Mouse (Mus musculus) urinary bladder, adult 2 months (tissue): ENCODE data around the gene Dcp1b. TPM values are rescaled to one million over a fixed set of nuclear protein-coding genes. Genes with fewer than 3 reads are reported as not detected.
"Not testable (repeated sequence)": the region's sequence is repeated elsewhere in the genome, so short reads cannot be mapped to it uniquely, and the experiment has no call there.

Experiments
- DNase-seq: peaks from one replicate; pipeline ENCODE4 v3.0.0; 2022; ENCODE audit warnings: low spot score
- polyA plus RNA-seq: library from polyadenylated mRNA; depleted of rRNA; stranded (reverse); fragments of >200 nt; gene quantifications from 2 replicates; pipeline ENCODE4 v1.2.3, GENCODE M21; 2012

The Dcp1b gene
- polyA plus RNA-seq, 1 experiment = 18.9 TPM

GRCm38 (mm10) chr6:119194601-119195000 lies 19.5 kb downstream of the Dcp1b start:
- no peak for DNase-seq

- DNase-seq = no peak
Measured at GRCm38 (mm10) chr6:119196382-119197305, 21.6 kb downstream of the Dcp1b start, which contains the start of gene Cacna1c. TSS of gene Cacna1c (minus strand) at chr6:119196418.

- no peak for DNase-seq
Measured at GRCm38 (mm10) chr6:119198534-119199273, 23.7 kb downstream of the Dcp1b start.

GRCm38 (mm10) chr6:119199274-119199879 lies 24.3 kb downstream of the Dcp1b start:
- no peak for DNase-seq

GRCm38 (mm10) chr6:119200362-119200761 lies 25.3 kb downstream of the Dcp1b start:
- no peak for DNase-seq

- DNase-seq = no peak
Measured at GRCm38 (mm10) chr6:119201575-119201974, 26.5 kb downstream of the Dcp1b start.

- DNase-seq = no peak
Measured at GRCm38 (mm10) chr6:119204286-119204685, 29.2 kb downstream of the Dcp1b start.

- no peak for DNase-seq
Measured at GRCm38 (mm10) chr6:119204915-119205314, 29.9 kb downstream of the Dcp1b start.

GRCm38 (mm10) chr6:119206006-119206405 lies 31.0 kb downstream of the Dcp1b start:
- not testable (repeated sequence) for DNase-seq

- peak; percentile 10 for DNase-seq
Measured at GRCm38 (mm10) chr6:119213375-119213774, 38.3 kb downstream of the Dcp1b start.

- peak; percentile 9 for DNase-seq
Measured at GRCm38 (mm10) chr6:119214190-119214589, 39.1 kb downstream of the Dcp1b start.

GRCm38 (mm10) chr6:119215040-119215613 lies 40.1 kb downstream of the Dcp1b start:
- DNase-seq = peak; percentile 19

- peak; percentile 20 for DNase-seq
Measured at GRCm38 (mm10) chr6:119217661-119218060, 42.6 kb downstream of the Dcp1b start.

- DNase-seq = peak; percentile 8
Measured at GRCm38 (mm10) chr6:119218591-119218990, 43.5 kb downstream of the Dcp1b start.

GRCm38 (mm10) chr6:119219237-119219870 lies 44.3 kb downstream of the Dcp1b start:
- peak; percentile 19 for DNase-seq

GRCm38 (mm10) chr6:119220297-119220696 lies 45.2 kb downstream of the Dcp1b start:
- DNase-seq = peak; percentile 16

GRCm38 (mm10) chr6:119224451-119225195 lies 49.6 kb downstream of the Dcp1b start:
- DNase-seq = no peak

- no peak for DNase-seq
Measured at GRCm38 (mm10) chr6:119225226-119225625, 50.2 kb downstream of the Dcp1b start.

- DNase-seq = no peak
Measured at GRCm38 (mm10) chr6:119225731-119226130, 50.7 kb downstream of the Dcp1b start.

- DNase-seq = no peak
Measured at GRCm38 (mm10) chr6:119227001-119227400, 51.9 kb downstream of the Dcp1b start.
